ENCODE assay signal across 9 mouse cellular contexts in genomic region chr17:78455114-78455513, GRCm38 (mm10). TPM values are rescaled to one million over a fixed set of nuclear protein-coding genes. Genes with fewer than 3 reads are reported as not detected.
DNase-seq lines count a peak whose midpoint lies in the region; ATAC-seq and TF ChIP-seq lines count a peak whose summit lies in the region.
"Had no signal": no experiment of that assay in that cellular context is flagged by ENCODE, and none has a peak within 500 bp of the region (broad histone marks: within the 10 kb centered on the region; RNA-seq: fewer than 3 reads in every experiment).

No protein-coding gene starts in this region.

- H3K27ac ChIP-seq in liver, embryonic 12.5 days, result no peak overlapping the region
- H3K27ac ChIP-seq in cerebellum, adult 2 months (ENCODE audit: insufficient read depth, low read length), result no peak overlapping the region
- H3K27ac ChIP-seq in intestine, embryonic 14.5 days (ENCODE audit: low read depth), result no peak overlapping the region
- no peak overlapping the region for H3K27ac ChIP-seq in left cerebral cortex, adult 2 months
- H3K27ac ChIP-seq in midbrain, embryonic 12.5 days (replicated peaks), result no peak overlapping the region
- H3K27ac ChIP-seq: stomach, embryonic 15.5 days had no signal

- no peak overlapping the region for H3K4me2 ChIP-seq in liver, embryonic 12.5 days
- no peak overlapping the region for H3K4me2 ChIP-seq in intestine, embryonic 14.5 days (ENCODE audit: low read length)
- H3K4me2 ChIP-seq in midbrain, embryonic 12.5 days (replicated peaks), result no peak overlapping the region
- H3K4me2 ChIP-seq: stomach, embryonic 15.5 days had no signal

- intact Hi-C loops in left cerebral cortex, adult 2 months (cut with DNase I), result loop anchor here (5.0 kb wide), 2 partner anchors 147 to 258 kb away; no protein-coding TSS in a partner anchor

- H3K4me3 ChIP-seq in liver, embryonic 12.5 days, result no peak overlapping the region
- no peak overlapping the region for H3K4me3 ChIP-seq in cerebellum, adult 2 months (replicated peaks; ENCODE audit: insufficient read depth, low read depth, low read length)
- H3K4me3 ChIP-seq in intestine, embryonic 14.5 days (ENCODE audit: low read depth, low read length), result no peak overlapping the region
- H3K4me3 ChIP-seq in left cerebral cortex, adult 2 months, result no peak overlapping the region
- H3K4me3 ChIP-seq in midbrain, embryonic 12.5 days, result no peak overlapping the region
- H3K4me3 ChIP-seq: stomach, embryonic 15.5 days had no signal

- no peaks in the 10 kb centered on the region for H3K27me3 ChIP-seq in liver, embryonic 12.5 days (replicated peaks)
- no peaks in the 10 kb centered on the region for H3K27me3 ChIP-seq in cerebellum, adult 2 months (ENCODE audit: control insufficient read depth, insufficient read depth, low read length)
- no peaks in the 10 kb centered on the region for H3K27me3 ChIP-seq in intestine, embryonic 14.5 days (replicated peaks; ENCODE audit: control insufficient read depth, insufficient read depth, low read length)
- H3K27me3 ChIP-seq in midbrain, embryonic 12.5 days, result no peaks in the 10 kb centered on the region
- H3K27me3 ChIP-seq: stomach, embryonic 15.5 days had no signal

- WGBS in liver, embryonic 12.5 days (ENCODE audit: insufficient replicate concordance), result 25% methylated on average over 11 of the region's 11 CpGs
- 34% methylated on average over 11 of the region's 11 CpGs for WGBS in cerebellum, adult 2 months
- 39% methylated on average over 11 of the region's 11 CpGs for WGBS in intestine, embryonic 14.5 days
- WGBS in midbrain, embryonic 12.5 days, result 41% methylated on average over 11 of the region's 11 CpGs

- ATAC-seq in liver, embryonic 12.5 days, result no peak; the same call in 1 of the 2 replicates
- peak; percentile 66; the same call in 1 of the 2 replicates for ATAC-seq in intestine, embryonic 14.5 days (replicated peaks; ENCODE audit: low FRiP score, low TSS enrichment, low read depth)
- ATAC-seq in midbrain, embryonic 12.5 days (ENCODE audit: low FRiP score, low read depth), result peak; percentile 42; the same call in 1 of the 2 replicates

- H3K4me1 ChIP-seq in liver, embryonic 12.5 days, result no peaks in the 10 kb centered on the region
- no peaks in the 10 kb centered on the region for H3K4me1 ChIP-seq in cerebellum, adult 2 months (ENCODE audit: control insufficient read depth, insufficient read depth, low read length)
- H3K4me1 ChIP-seq in intestine, embryonic 14.5 days (replicated peaks; ENCODE audit: control insufficient read depth, insufficient read depth, low read length), result no peaks in the 10 kb centered on the region
- no peaks in the 10 kb centered on the region for H3K4me1 ChIP-seq in midbrain, embryonic 12.5 days
- H3K4me1 ChIP-seq: stomach, embryonic 15.5 days had no signal

- H3K9ac ChIP-seq in liver, embryonic 12.5 days, result no peak overlapping the region
- H3K9ac ChIP-seq in intestine, embryonic 14.5 days (ENCODE audit: low read length), result no peak overlapping the region
- H3K9ac ChIP-seq in midbrain, embryonic 12.5 days (replicated peaks), result no peak overlapping the region
- H3K9ac ChIP-seq: stomach, embryonic 15.5 days had no signal

- peak; percentile 91 for TF ChIP-seq CTCF in cerebellum, adult 2 months (IDR thresholded peaks at IDR 0.05; ENCODE audit: borderline replicate concordance, insufficient read depth, low read depth, low read length)
- TF ChIP-seq CTCF in left cerebral cortex, adult 2 months (IDR thresholded peaks at IDR 0.05), result peak; percentile 84

- no peaks in the 10 kb centered on the region for H3K36me3 ChIP-seq in liver, embryonic 12.5 days
- H3K36me3 ChIP-seq in intestine, embryonic 14.5 days (ENCODE audit: control insufficient read depth, insufficient read depth, low read length), result no peaks in the 10 kb centered on the region
- no peaks in the 10 kb centered on the region for H3K36me3 ChIP-seq in midbrain, embryonic 12.5 days
- H3K36me3 ChIP-seq: stomach, embryonic 15.5 days had no signal

- DNase-seq in liver, result peak; percentile 83
- DNase-seq in cerebellum, adult 2 months, result peak; percentile 71 to 80
- DNase-seq in forelimb bud, embryonic 11.5 days (ENCODE audit: low read depth, low spot score), result peak; percentile 65
- DNase-seq in intestine, embryonic 14.5 days (ENCODE audit: low spot score), result peak; percentile 72
- DNase-seq in left cerebral cortex, adult 2 months (ENCODE audit: extremely low spot score in 1 of 2, low spot score in 2 of 2), result peak; percentile 63 to 75
- DNase-seq in spleen, postnatal 10 days (ENCODE audit: low spot score in 2 of 2), result peak; percentile 59 to 87

- TF ChIP-seq POLR2A in cerebellum, adult 2 months (IDR thresholded peaks at IDR 0.05; ENCODE audit: borderline replicate concordance, insufficient read depth, low read length), result no peak

- H3K9me3 ChIP-seq in liver, embryonic 12.5 days (replicated peaks), result no peaks in the 10 kb centered on the region
- no peaks in the 10 kb centered on the region for H3K9me3 ChIP-seq in intestine, embryonic 14.5 days (ENCODE audit: control insufficient read depth, low read length)
- 0 out of 2 replicates have a peak, but pooled peaks cover 2% of the 10 kb centered on the region for H3K9me3 ChIP-seq in midbrain, embryonic 12.5 days
- H3K9me3 ChIP-seq: stomach, embryonic 15.5 days had no signal

RNA-seq across cellular contexts. Expression of gene Fez2, which starts 37.2 kb away (rescaled TPM):
- 24.0 and 24.9 TPM in 2 replicates for polyA plus RNA-seq in liver, embryonic 12.5 days (2016; fragmentation: Nextera tagmentation; extraction: Ambion mirVana)
- 90.4 and 91.6 TPM in 2 replicates for polyA plus RNA-seq in cerebellum, adult 2 months (2012; rRNA removed)
- 43.7 and 49.6 TPM in 2 replicates for polyA plus RNA-seq in intestine, embryonic 14.5 days (2014; fragmentation: Nextera tagmentation; extraction: Ambion mirVana)
- 10 to 100 TPM; 34.9 to 36.0 TPM for total RNA-seq in left cerebral cortex, adult 2 months (2021)
- polyA plus RNA-seq in midbrain, embryonic 12.5 days (2016; fragmentation: Nextera tagmentation; extraction: Ambion mirVana), result 43.7 and 43.9 TPM in 2 replicates

RNA-seq across cellular contexts. Expression of gene Vit, which starts 52.8 kb away (rescaled TPM):
- 0.06 and 0.11 TPM in 2 replicates for polyA plus RNA-seq in liver, embryonic 12.5 days (2016; fragmentation: Nextera tagmentation; extraction: Ambion mirVana)
- polyA plus RNA-seq in cerebellum, adult 2 months (2012; rRNA removed), result 2.0 and 2.2 TPM in 2 replicates
- polyA plus RNA-seq in intestine, embryonic 14.5 days (2014; fragmentation: Nextera tagmentation; extraction: Ambion mirVana), result 0.07 TPM in 1 of 2 replicates, not detected in the other
- 1 to 10 TPM in 1 of 2 experiments, under 1 TPM in 1; 0.91 to 1.7 TPM for total RNA-seq in left cerebral cortex, adult 2 months (2021)
- 14.3 and 19.4 TPM in 2 replicates for polyA plus RNA-seq in midbrain, embryonic 12.5 days (2016; fragmentation: Nextera tagmentation; extraction: Ambion mirVana)
